Mouse (Mus musculus) spleen, adult 2 months (tissue): Measurements from ENCODE around the gene Pidd1.

Source experiments
- CTCF ChIP-seq: fragments of 200-500 bp; IDR thresholded peaks from 2 replicates; pipeline ENCODE4 v1.5.1; 2011; ENCODE audit warnings: mild to moderate bottlenecking, inconsistent platforms; ENCODE audit not compliant: insufficient read depth, insufficient read length, insufficient replicate concordance; ENCODE audit errors: extremely low read depth
- POLR2A ChIP-seq: fragments of 200-500 bp; IDR thresholded peaks from 2 replicates; pipeline ENCODE4 v1.6.1; 2011; ENCODE audit warnings: low read depth, low read length, inconsistent platforms

DNA sequence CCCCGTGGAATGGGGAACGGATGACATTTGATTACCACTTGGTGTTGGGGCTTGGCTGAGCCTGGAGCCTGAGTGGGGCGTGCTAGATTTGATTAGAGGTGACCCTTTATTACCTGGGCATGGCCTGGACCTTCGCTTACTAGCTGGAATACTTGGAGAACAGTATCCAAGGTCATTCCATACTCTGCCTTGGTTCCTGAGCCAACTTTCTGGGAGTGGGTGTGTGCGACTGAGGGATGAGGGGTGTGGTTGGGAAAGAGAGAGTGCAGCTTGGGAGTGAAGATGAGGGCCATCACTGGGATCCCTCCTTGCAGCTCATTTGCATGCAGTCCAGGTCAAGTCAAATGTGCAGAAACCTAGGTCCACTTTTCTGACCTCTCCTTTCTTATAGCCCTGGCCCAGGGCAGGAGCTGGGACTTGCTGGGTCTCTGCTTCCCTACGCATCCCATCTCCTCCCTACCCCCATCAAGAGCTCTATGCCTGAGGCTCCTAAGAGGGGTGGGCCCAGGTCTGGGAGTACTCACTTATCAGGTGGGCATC is 39.4 kb upstream of the Pidd1 start:
- TF ChIP-seq CTCF (no peak), POLR2A (no peak)
